Mouse (Mus musculus): ENCODE measurements at regions not wholly inside any gene's neighbourhood (a gene's known extent, or its start where the extent isn't known, plus 50 kb on each side); places are given as distances from the start of the nearest gene placed in this dataset.

DNA sequence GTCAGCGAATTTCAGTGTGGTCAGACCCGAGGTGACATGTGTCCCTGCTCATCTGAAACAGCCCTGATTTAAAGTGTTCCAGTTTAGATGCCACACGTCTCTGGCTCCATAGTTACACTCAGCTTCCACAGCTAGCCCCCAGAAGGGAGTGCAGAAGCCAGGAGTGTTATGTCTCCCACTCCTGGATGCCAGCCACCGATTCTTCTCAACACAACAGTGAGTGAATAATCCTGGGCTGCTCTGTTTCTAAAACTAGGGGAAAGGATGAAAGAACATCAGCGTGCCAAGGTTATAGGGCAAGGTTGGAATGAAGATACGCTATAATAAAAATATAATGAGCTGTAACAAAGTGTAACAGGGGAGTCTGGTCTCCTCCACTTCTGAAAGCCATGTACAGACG is 51.5 kb upstream of the Stmnd1 start:
- DNase-seq (ENCODE audit: low read depth, low spot score): no peak

DNA sequence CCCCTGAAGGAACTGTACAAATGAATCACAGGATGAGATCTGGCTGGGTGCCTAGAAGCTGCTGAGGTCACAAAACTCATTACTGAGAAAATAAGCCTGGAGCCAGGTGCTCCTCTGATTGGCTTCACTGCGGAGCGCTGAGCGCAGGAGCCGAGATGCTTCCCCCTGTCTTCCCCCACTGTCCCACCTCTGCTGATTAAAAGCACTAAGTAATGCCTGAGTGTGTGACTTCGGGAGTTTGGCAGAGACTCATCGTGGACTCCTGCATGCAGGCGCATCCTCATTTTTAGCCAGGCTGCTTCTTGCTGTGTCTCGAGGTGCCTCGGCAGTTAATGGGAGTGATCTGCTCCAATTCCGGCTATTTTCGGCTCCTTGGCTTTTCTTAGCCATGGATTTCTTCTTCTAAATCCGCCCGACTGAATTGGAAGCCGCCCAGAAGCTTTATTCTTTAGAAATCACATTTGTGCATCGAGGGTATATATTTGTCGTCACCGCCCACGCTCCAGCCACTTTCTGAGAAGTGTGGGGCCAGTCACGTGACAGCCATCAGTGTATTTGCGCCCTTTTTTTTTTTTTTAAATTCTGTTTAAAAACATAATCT is 55.3 kb upstream of the Stmnd1 start:
- peak; percentile 2 for DNase-seq (ENCODE audit: low read depth, low spot score)

DNA sequence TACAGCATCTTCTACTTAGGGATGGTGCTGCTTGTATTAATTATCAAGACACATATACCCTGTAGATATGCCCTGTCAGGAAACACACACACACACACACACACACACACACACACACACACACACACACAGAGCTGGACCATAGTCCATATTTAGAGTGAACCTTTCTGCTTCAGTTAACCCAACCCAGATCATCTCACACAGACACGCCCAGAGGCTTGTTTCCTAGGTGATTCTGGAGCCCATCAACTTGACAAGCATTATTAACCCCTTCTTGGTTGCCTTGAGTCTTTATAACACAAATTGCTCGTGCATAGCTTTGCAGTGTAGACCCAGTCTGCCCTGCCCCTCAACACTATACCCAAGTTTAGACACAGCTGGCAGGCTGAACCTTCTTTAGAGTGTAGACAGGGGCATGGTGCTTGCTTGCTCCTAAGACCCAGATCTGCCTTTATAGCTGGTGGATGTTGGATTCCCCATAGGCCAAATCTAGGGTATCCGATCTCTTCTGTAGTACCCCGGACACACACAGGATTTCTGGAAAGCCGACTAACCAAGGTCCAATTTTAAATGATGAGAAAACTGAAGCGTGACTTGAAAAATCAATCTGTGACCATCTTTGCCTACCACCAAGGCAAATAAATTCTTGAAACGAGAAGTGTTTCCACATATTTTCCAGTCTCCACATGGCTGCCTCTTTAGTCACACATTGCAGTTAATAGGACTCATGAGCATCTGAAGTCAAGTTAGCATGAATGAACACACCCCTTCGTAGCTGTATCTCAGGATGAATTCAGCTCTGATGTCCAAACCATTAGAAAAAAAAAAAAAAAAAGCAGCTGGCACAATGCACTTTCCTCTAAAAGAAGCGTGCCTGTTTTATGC is 56.3 kb upstream of the Stmnd1 start:
- DNase-seq (ENCODE audit: low read depth, low spot score): no peak

DNA sequence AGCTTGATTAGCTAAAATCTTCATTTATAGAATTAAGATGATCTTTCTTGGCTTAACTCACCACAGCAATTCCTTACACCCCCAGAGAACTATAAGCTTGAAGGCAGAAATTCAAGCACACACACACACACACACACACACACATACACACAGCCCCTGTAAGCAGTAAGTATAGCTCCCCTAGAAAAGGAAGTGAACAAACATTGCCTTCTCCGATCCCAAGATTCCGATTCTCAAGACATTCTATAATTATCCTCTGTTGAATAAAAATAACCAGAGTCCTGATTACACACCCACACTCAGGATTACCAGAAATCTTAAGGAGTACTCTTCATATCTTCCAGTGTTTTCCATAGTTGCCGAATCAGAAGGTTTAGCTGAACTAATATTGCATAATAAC is 70.0 kb upstream of the Stmnd1 start:
- no peak for DNase-seq (ENCODE audit: low read depth, low spot score)

DNA sequence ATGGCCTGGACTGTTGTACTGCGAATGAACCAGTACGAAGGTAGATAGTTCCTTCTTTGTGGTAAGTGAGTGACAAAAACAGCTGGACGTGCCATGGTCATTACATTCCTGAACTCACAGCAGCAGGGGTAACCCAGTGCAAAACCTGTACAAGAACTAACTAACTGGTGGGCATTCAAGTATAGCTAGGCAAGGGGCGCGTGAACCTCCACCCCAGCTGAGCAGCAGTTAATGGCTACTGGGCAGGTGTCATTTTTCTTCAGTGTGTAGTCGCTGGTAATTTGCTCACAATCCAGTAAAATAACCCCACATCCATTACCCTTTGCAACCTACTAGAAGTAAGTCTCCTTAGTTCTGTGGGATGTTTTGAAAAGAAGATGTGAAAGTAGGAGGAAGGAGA is 70.9 kb upstream of the Stmnd1 start:
- no peak for DNase-seq (ENCODE audit: low read depth, low spot score)

DNA sequence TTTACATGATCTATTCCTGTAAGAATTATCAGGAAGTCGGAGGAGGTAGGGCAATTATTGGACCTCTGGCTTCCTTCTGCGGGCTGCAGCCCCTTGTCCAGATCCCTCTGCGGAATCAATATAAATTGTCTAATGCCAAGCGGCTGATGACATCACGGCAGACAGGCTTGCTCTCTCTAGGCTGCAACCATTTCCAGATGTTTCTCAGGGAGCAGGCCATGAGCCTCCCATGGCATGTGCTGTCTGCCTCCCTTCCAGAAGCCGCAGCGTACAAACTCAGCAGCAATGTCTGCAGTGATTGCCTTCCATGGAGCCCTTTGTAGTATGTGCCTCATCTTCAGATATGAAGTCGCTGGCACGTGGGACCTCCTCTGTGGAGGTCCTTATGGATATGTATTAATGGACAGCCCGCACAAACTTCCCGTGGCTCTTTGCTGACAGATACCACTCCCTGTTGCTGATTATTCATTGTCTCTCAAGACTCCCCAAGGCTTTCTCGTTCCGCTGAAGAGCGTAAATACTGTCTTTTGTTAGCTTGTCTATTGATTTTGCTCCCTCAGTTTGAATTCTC is 72.4 kb upstream of the Stmnd1 start:
- no peak for DNase-seq (ENCODE audit: low read depth, low spot score)

DNA sequence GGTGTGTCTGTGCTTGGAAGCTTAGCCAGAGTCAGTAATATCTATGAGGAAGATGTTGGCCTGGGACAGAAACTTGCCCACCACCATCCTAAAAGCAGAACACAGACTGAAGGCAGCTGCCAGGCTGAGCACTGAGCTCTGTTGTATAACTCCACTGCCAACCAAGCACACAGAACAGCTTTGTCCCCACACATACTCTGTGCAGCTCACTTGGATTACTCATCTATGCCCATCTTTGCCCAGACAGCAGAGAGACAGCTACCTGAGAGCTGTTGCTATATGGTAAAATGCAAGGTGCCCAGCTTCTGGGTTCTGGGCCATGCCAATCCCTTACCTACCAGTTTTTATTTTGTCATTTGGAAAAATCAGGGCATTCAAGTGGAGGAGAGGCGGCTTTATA is 80.4 kb upstream of the Stmnd1 start:
- no peak for DNase-seq (ENCODE audit: low read depth, low spot score)

- DNase-seq (ENCODE audit: low read depth, low spot score): no peak
These were observed 83.8 kb upstream of the Stmnd1 start for GRCm38 (mm10) chr13:46189726-46190125.

- DNase-seq (ENCODE audit: low read depth, low spot score): peak; percentile 12
These were observed 90.7 kb upstream of the Stmnd1 start for GRCm38 (mm10) chr13:46182851-46183250.

DNA sequence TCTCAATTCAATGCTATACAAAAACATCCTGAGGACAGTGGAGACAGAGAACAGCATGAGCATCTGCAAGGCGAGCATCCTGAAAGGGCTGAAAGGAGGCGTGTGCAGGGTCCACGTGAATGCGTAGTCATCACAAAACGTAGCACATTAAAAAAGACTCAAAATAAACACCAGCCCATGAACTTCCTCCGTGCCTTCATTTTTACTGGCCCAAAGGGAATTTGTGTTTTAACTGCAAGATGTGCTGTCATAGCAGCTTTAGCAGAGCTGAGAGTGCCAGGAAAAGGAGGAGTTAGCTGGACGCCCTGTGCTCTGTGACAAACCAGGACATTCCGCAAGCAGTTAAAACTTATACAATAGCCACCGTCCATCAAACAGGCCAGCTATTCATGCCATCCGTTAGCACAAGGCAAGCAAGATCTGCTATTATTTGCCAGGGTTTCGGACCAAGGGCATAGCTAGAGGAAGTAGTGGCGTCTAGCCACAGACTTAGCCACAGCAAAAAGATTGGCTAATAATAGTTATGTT is 92.9 kb upstream of the Stmnd1 start:
- DNase-seq (ENCODE audit: low read depth, low spot score): no peak

GRCm38 (mm10) chr13:46179916-46180315 is 93.6 kb upstream of the Stmnd1 start:
- no peak for DNase-seq (ENCODE audit: low read depth, low spot score)

DNA sequence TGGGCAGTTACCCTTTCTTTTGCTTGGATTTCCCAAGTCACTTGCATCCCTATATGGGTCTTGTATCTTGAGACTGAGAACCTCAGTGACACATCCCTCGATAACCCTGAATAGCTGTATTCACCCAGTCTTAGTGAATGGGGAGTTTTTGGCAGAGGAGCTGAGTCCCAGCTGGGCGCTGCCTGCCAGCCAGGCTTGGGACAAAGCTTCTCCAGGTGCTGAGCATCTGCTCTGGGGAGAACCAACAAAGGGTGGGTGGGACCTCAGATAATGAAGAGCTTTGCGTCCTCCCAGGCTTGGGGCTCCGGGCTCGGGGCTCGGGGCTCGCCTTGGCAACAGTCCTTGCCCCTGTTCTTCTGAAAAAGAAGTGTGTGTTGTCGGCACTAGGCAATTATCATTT is 100.4 kb upstream of the Stmnd1 start:
- no peak for DNase-seq (ENCODE audit: low read depth, low spot score)

DNA sequence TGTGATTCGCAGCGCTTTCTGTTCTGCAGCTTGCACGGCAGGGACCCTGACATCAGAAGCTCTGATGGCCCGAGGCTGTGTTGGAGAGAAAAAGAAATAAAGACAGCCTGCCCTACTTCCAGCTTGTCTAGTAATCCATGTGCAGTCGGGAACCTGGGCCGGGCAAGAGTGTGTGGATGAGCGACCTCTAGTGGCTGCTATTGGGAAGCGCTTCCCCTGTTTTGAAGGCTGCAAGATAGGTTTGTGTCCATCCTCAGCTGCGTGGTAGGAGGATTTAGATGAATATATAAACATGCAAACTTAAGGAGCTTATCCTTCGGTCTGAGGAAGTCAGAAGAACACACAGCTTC is 111.5 kb upstream of the Stmnd1 start:
- DNase-seq (ENCODE audit: low read depth, low spot score): peak; percentile 65

GRCm38 (mm10) chr13:46161261-46162024 is 112.1 kb upstream of the Stmnd1 start:
- no peak for DNase-seq (ENCODE audit: low read depth, low spot score)

DNA sequence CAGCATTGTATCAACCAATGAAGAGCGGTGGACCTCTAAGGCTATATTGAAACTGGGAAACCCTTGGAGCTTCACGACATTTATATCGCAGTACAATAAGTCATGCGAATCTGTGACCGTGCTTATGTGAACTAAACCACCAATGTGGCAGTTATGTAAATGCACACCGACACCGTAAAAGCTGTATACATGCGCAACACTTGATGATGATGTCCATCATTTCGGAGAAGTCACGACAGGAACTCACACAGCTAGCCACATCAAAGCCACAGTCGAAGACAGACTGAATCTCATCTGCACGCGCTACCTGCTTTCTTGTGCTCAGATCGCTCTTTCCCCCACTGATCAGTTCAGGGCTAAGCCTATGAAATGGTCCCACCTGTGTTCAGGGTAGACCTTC is 114.2 kb upstream of the Stmnd1 start:
- no peak for DNase-seq (ENCODE audit: low read depth, low spot score)

GRCm38 (mm10) chr13:46153282-46154260 is 120.0 kb upstream of the Stmnd1 start:
- no peak for DNase-seq (ENCODE audit: low read depth, low spot score)

DNA sequence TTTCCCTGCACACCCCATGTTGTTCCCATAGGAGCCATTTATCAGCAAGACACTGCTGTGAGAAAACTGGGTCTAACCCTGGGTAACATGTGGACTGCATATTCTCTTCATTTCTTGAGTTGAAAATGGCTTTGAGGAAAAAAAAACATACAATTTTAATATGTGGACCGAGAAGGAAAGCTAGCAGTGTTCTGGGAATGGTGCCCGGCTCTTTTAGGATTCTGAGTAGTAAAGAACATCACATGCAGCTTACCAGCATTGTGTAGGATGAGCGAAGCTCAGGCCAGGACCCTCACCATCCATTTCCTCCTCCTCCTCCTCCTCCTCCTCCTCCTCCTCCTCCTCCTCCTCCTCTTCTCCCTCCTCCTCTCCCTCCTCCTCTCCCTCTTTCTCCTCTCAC is 133.5 kb upstream of the Stmnd1 start:
- no peak for DNase-seq (ENCODE audit: low read depth, low spot score)

- no peak for DNase-seq (ENCODE audit: low read depth, low spot score)
These were observed 134.3 kb upstream of the Stmnd1 start for GRCm38 (mm10) chr13:46139251-46139650.

GRCm38 (mm10) chr13:46135411-46135810 is 138.1 kb upstream of the Stmnd1 start:
- DNase-seq (ENCODE audit: low read depth, low spot score): no peak

- no peak for DNase-seq (ENCODE audit: low read depth, low spot score)
These were observed 144.2 kb upstream of the Stmnd1 start for GRCm38 (mm10) chr13:46129236-46129855.

Data from ES-CJ7 (cell line).